In genomic region chr16:21996881-21997641, GRCm38 (mm10) we compare ENCODE assay signal across 14 mouse cellular contexts. TPM values are rescaled to one million over a fixed set of nuclear protein-coding genes. Genes with fewer than 3 reads are reported as not detected.
A peak's percentile ranks its signal among the peaks of the same experiment; 100 is the strongest.
DNase-seq lines count a peak whose midpoint lies in the region; ATAC-seq and TF ChIP-seq lines count a peak whose summit lies in the region.
"Had no signal": no experiment of that assay in that cellular context is flagged by ENCODE, and none has a peak within 500 bp of the region (broad histone marks: within the 10 kb centered on the region; RNA-seq: fewer than 3 reads in every experiment).

No protein-coding gene starts in this region.

- H3K27ac ChIP-seq in heart, embryonic 13.5 days (replicated peaks) = peak overlapping the region; percentile 67
- H3K27ac ChIP-seq in liver, postnatal 0 days (ENCODE audit: low read depth) = peak overlapping the region; percentile 49; the same call in 1 of the 2 replicates
- peak overlapping the region; percentile 84 for H3K27ac ChIP-seq in small intestine, adult 2 months (ENCODE audit: insufficient read depth, low read depth, low read length)
- H3K27ac ChIP-seq: forebrain, embryonic 13.5 days; hindbrain, embryonic 15.5 days; neural tube, embryonic 12.5 days had no signal

- no peak overlapping the region for H3K4me3 ChIP-seq in heart, embryonic 13.5 days
- no peak overlapping the region for H3K4me3 ChIP-seq in liver, postnatal 0 days (ENCODE audit: low read depth, low read length)
- no peak overlapping the region for H3K4me3 ChIP-seq in small intestine, adult 2 months (ENCODE audit: low read depth, low read length)
- H3K4me3 ChIP-seq: forebrain, embryonic 13.5 days; hindbrain, embryonic 15.5 days; neural tube, embryonic 12.5 days had no signal

- TF ChIP-seq CTCF in liver, postnatal 0 days (IDR thresholded peaks at IDR 0.05; ENCODE audit: low read depth) = no peak
- no peak for TF ChIP-seq CTCF in small intestine, adult 2 months (IDR thresholded peaks at IDR 0.05; ENCODE audit: extremely low read depth, insufficient read length, insufficient replicate concordance, low read depth, low read length)

- no peak for TF ChIP-seq POLR2A in small intestine, adult 2 months (IDR thresholded peaks at IDR 0.05; ENCODE audit: low read depth, low read length)

- 0 out of 2 replicates have a peak, but pooled peaks cover 4% of the 10 kb centered on the region for H3K27me3 ChIP-seq in heart, embryonic 13.5 days (replicated peaks)
- no peaks in the 10 kb centered on the region for H3K27me3 ChIP-seq in liver, postnatal 0 days (ENCODE audit: insufficient read depth, low read length)
- no peaks in the 10 kb centered on the region for H3K27me3 ChIP-seq in small intestine, adult 2 months (ENCODE audit: control insufficient read depth, insufficient read depth, low read length)
- H3K27me3 ChIP-seq: hindbrain, embryonic 15.5 days; neural tube, embryonic 12.5 days had no signal

- peak overlapping the region; percentile 32; the same call in 1 of the 2 replicates for H3K4me2 ChIP-seq in heart, embryonic 13.5 days
- peak overlapping the region; percentile 47 for H3K4me2 ChIP-seq in liver, postnatal 0 days (ENCODE audit: low read depth, low read length)
- H3K4me2 ChIP-seq: forebrain, embryonic 13.5 days; hindbrain, embryonic 15.5 days; neural tube, embryonic 12.5 days had no signal

- 26% methylated on average over 5 of the region's 5 CpGs for WGBS in heart, embryonic 13.5 days
- 16% methylated on average over 5 of the region's 5 CpGs for WGBS in liver, postnatal 0 days (ENCODE audit: insufficient replicate concordance)
- 15% methylated on average over 5 of the region's 5 CpGs for WGBS in small intestine, adult 2 months

- no peaks in the 10 kb centered on the region for H3K36me3 ChIP-seq in heart, embryonic 13.5 days
- H3K36me3 ChIP-seq in liver, postnatal 0 days (replicated peaks; ENCODE audit: insufficient read depth, low read length) = no peaks in the 10 kb centered on the region
- no peaks in the 10 kb centered on the region for H3K36me3 ChIP-seq in small intestine, adult 2 months (ENCODE audit: control insufficient read depth, insufficient read depth, low read length)
- H3K36me3 ChIP-seq: hindbrain, embryonic 15.5 days; neural tube, embryonic 12.5 days had no signal

- H3K9me3 ChIP-seq in heart, embryonic 13.5 days = no peaks in the 10 kb centered on the region
- H3K9me3 ChIP-seq in liver, postnatal 0 days (ENCODE audit: low read length) = no peaks in the 10 kb centered on the region
- H3K9me3 ChIP-seq: forebrain, embryonic 13.5 days; hindbrain, embryonic 15.5 days; neural tube, embryonic 12.5 days had no signal

- peak; percentile 70 for TF ChIP-seq EP300 in liver, postnatal 0 days (IDR thresholded peaks at IDR 0.05; ENCODE audit: low read depth)

- peak; percentile 79; the same call in 1 of the 2 replicates for ATAC-seq in heart, embryonic 13.5 days (ENCODE audit: extremely low read depth, insufficient number of reproducible peaks, low FRiP score, low TSS enrichment)
- peak; percentile 84 for ATAC-seq in erythroblast, adult 5-6 weeks (replicated peaks; ENCODE audit: low FRiP score, poor library complexity, severe bottlenecking)
- peak; percentile 82 for ATAC-seq in liver, postnatal 0 days
- ATAC-seq: forebrain, embryonic 13.5 days had no signal

- H3K9ac ChIP-seq in heart, embryonic 13.5 days = no peak overlapping the region; the same call in 1 of the 2 replicates
- peak overlapping the region; percentile 33; the same call in 1 of the 2 replicates for H3K9ac ChIP-seq in liver, postnatal 0 days (replicated peaks)
- H3K9ac ChIP-seq: forebrain, embryonic 13.5 days; hindbrain, embryonic 15.5 days; neural tube, embryonic 12.5 days had no signal

- H3K4me1 ChIP-seq in heart, embryonic 13.5 days = peaks cover 19% of the 10 kb centered on the region
- H3K4me1 ChIP-seq in liver, postnatal 0 days (ENCODE audit: insufficient read depth) = peaks cover 20% of the 10 kb centered on the region
- H3K4me1 ChIP-seq in small intestine, adult 2 months (ENCODE audit: control insufficient read depth, insufficient read depth, insufficient read length, low read length) = peaks cover 14% of the 10 kb centered on the region; the same call in 1 of the 2 replicates
- H3K4me1 ChIP-seq: neural tube, embryonic 12.5 days had no signal

- DNase-seq in heart, adult 18-20 months = no peak
- peak; percentile 24 for DNase-seq in liver, postnatal 0 days
- no peak for DNase-seq in right cerebral cortex, postnatal 36 days (ENCODE audit: low spot score in 2 of 2)
- DNase-seq in kidney, postnatal 10 days = no peak
- no peak for DNase-seq in natural killer cell, adult 2 months (ENCODE audit: low spot score in 2 of 2)
- DNase-seq: embryo, embryonic 11 days; kidney, postnatal 36 days; right cerebral cortex, postnatal 14 days had no signal

RNA-seq across cellular contexts. Expression of gene Liph, which starts 1.6 kb away (rescaled TPM):
- polyA plus RNA-seq in heart, embryonic 13.5 days (2015; fragmentation: Nextera tagmentation; extraction: Ambion mirVana) = 0.07 and 0.41 TPM in 2 replicates
- total RNA-seq in heart, adult 18-20 months (2021) = under 1 TPM in 1 of 2 experiments, not detected in 1; 0.39 TPM
- not detected in 2 replicates for total RNA-seq in erythroblast, adult 5-6 weeks (2015; ENCODE audit: low replicate concordance)
- total RNA-seq in erythroblast, adult 5-6 weeks (2017; ENCODE audit: low replicate concordance) = 2.6 TPM in 1 of 2 replicates, not detected in the other
- 0.33 and 0.48 TPM in 2 replicates for polyA plus RNA-seq in liver, postnatal 0 days (2015; fragmentation: Nextera tagmentation; extraction: Ambion mirVana)
- 21.9 and 43.3 TPM in 2 replicates for polyA plus RNA-seq in small intestine, adult 2 months (2012; rRNA removed)

RNA-seq across cellular contexts. Expression of gene Senp2, which starts 12.2 kb away (rescaled TPM):
- 23.9 and 24.0 TPM in 2 replicates for polyA plus RNA-seq in heart, embryonic 13.5 days (2015; fragmentation: Nextera tagmentation; extraction: Ambion mirVana)
- 10 to 100 TPM; 24.2 to 25.9 TPM for total RNA-seq in heart, adult 18-20 months (2021)
- 19.0 and 28.4 TPM in 2 replicates for total RNA-seq in erythroblast, adult 5-6 weeks (2015; ENCODE audit: low replicate concordance)
- total RNA-seq in erythroblast, adult 5-6 weeks (2017; ENCODE audit: low replicate concordance) = 41.4 and 57.3 TPM in 2 replicates
- 14.1 and 15.5 TPM in 2 replicates for polyA plus RNA-seq in liver, postnatal 0 days (2015; fragmentation: Nextera tagmentation; extraction: Ambion mirVana)
- 2.2 and 5.3 TPM in 2 replicates for polyA plus RNA-seq in small intestine, adult 2 months (2012; rRNA removed)

RNA-seq across cellular contexts. Expression of gene Tmem41a, which starts 49.7 kb away (rescaled TPM):
- 34.9 and 40.9 TPM in 2 replicates for polyA plus RNA-seq in heart, embryonic 13.5 days (2015; fragmentation: Nextera tagmentation; extraction: Ambion mirVana)
- total RNA-seq in heart, adult 18-20 months (2021) = 10 to 100 TPM; 11.6 to 14.0 TPM
- total RNA-seq in erythroblast, adult 5-6 weeks (2015; ENCODE audit: low replicate concordance) = 3.6 and 5.0 TPM in 2 replicates
- 0.77 and 2.0 TPM in 2 replicates for total RNA-seq in erythroblast, adult 5-6 weeks (2017; ENCODE audit: low replicate concordance)
- polyA plus RNA-seq in liver, postnatal 0 days (2015; fragmentation: Nextera tagmentation; extraction: Ambion mirVana) = 17.9 and 18.4 TPM in 2 replicates
- 32.6 and 85.0 TPM in 2 replicates for polyA plus RNA-seq in small intestine, adult 2 months (2012; rRNA removed)

Comparison
In these comparisons a context has a peak if more than half of its experiments do, and no peak if none do; other contexts are left out.
1. RNA of gene Liph, which starts 1.6 kb away (polyA plus RNA-seq): 21.9 to 43.3 TPM in small intestine, adult 2 months; 0.33 to 0.48 TPM in liver, postnatal 0 days and 0.07 to 0.41 TPM in heart, embryonic 13.5 days; every median in the first group is over 10 times any median in the second.
2. Peak in every context shown above with its lines, with median percentiles within 50 percentile points of each other: ATAC-seq and H3K27ac ChIP-seq.